ENCODE assay signal across 10 mouse cellular contexts in genomic region chr7:28601668-28602067, GRCm38 (mm10). TPM values are rescaled to one million over a fixed set of nuclear protein-coding genes. Genes with fewer than 3 reads are reported as not detected.
DNase-seq lines count a peak whose midpoint lies in the region; ATAC-seq and TF ChIP-seq lines count a peak whose summit lies in the region.
"Had no signal": no experiment of that assay in that cellular context is flagged by ENCODE, and none has a peak within 500 bp of the region (broad histone marks: within the 10 kb centered on the region; RNA-seq: fewer than 3 reads in every experiment).

No protein-coding gene starts in this region.

- intact Hi-C loops in left cerebral cortex, postnatal 14 days (cut with DNase I): loop anchor here (1.0 to 5.0 kb wide), 4 partner anchors 33 to 165 kb away; partner anchors contain the start of gene Gmfg

- no peak overlapping the region for H3K9ac ChIP-seq in kidney, embryonic 15.5 days
- no peak overlapping the region for H3K9ac ChIP-seq in ES-E14 (ENCODE audit: insufficient read depth, low read depth, low read length, poor library complexity, severe bottlenecking)
- H3K9ac ChIP-seq: embryonic facial prominence, embryonic 13.5 days; limb, embryonic 15.5 days had no signal

- in situ Hi-C loops in ES-E14 (cut with MboI; ENCODE audit: low sequenced_read_pairs in 2 of 2, unreplicated experiment in 2 of 2): loop anchor here (10.0 kb wide), 2 partner anchors 123 to 167 kb away; partner anchors contain the start of gene Gmfg (in 1 of the 2)

- H3K4me3 ChIP-seq in kidney, adult 2 months (ENCODE audit: insufficient read depth, low read depth, low read length): no peak overlapping the region
- H3K4me3 ChIP-seq in kidney, embryonic 15.5 days (replicated peaks): no peak overlapping the region
- no peak overlapping the region for H3K4me3 ChIP-seq in ES-E14 (ENCODE audit: insufficient read depth in 1 of 2, low read depth in 1 of 2, low read length in 2 of 2, poor library complexity in 1 of 2, severe bottlenecking in 1 of 2)
- H3K4me3 ChIP-seq: embryonic facial prominence, embryonic 13.5 days; limb, embryonic 15.5 days had no signal

- no peaks in the 10 kb centered on the region; the same call in 1 of the 2 replicates for H3K4me1 ChIP-seq in kidney, adult 2 months (ENCODE audit: control insufficient read depth, insufficient read depth, low read length)
- peaks cover 20% of the 10 kb centered on the region for H3K4me1 ChIP-seq in kidney, embryonic 15.5 days
- H3K4me1 ChIP-seq in ES-E14 (ENCODE audit: control insufficient read depth in 2 of 2, insufficient read depth in 2 of 2, low read length in 2 of 2, poor library complexity in 1 of 2): peaks cover 1 to 2% of the 10 kb centered on the region in 2 experiments; a peak in 2 of 4 replicates

- no peaks in the 10 kb centered on the region for H3K36me3 ChIP-seq in kidney, adult 2 months (ENCODE audit: control insufficient read depth, insufficient read depth, low read length)
- H3K36me3 ChIP-seq in kidney, embryonic 15.5 days: no peaks in the 10 kb centered on the region
- H3K36me3 ChIP-seq in ES-E14 (ENCODE audit: control insufficient read depth, insufficient read depth, low read length, poor library complexity, severe bottlenecking): no peaks in the 10 kb centered on the region
- H3K36me3 ChIP-seq: embryonic facial prominence, embryonic 13.5 days; limb, embryonic 15.5 days had no signal

- H3K9me3 ChIP-seq in kidney, embryonic 15.5 days (replicated peaks): no peaks in the 10 kb centered on the region
- H3K9me3 ChIP-seq in ES-E14 (ENCODE audit: control insufficient read depth, insufficient read depth, low read depth, low read length): no peaks in the 10 kb centered on the region
- H3K9me3 ChIP-seq: embryonic facial prominence, embryonic 13.5 days; limb, embryonic 15.5 days had no signal

- TF ChIP-seq CTCF in kidney, adult 2 months (conservative IDR thresholded peaks at IDR 0.05; ENCODE audit: insufficient read depth, insufficient read length, low read depth, low read length): peak; percentile 60

- WGBS in kidney, adult 2 months: 11% methylated on average over 7 of the region's 7 CpGs
- 12% methylated on average over 7 of the region's 7 CpGs for WGBS in kidney, embryonic 15.5 days

- H3K4me2 ChIP-seq in kidney, embryonic 15.5 days: no peak overlapping the region
- H3K4me2 ChIP-seq: embryonic facial prominence, embryonic 13.5 days; limb, embryonic 15.5 days had no signal

- peak; percentile 60 for DNase-seq in kidney, adult 2 months
- peak; percentile 58 for DNase-seq in ES-E14 (ENCODE audit: low read depth, low spot score)
- DNase-seq in cerebellum, adult 18-20 months: peak; percentile 72 to 77
- DNase-seq in gastrocnemius, adult 8-10 months (ENCODE audit: low spot score in 2 of 2): peak; percentile 7 to 27
- peak; percentile 77 to 83 for DNase-seq in left cerebral cortex, postnatal 14 days (ENCODE audit: low spot score in 2 of 2)
- DNase-seq in retina, embryonic 14.5 days (ENCODE audit: low spot score): peak; percentile 83

- no peak for TF ChIP-seq POLR2A in kidney, adult 2 months (IDR thresholded peaks at IDR 0.05; ENCODE audit: low read depth, low read length)

- ATAC-seq in kidney, embryonic 15.5 days (replicated peaks; ENCODE audit: low FRiP score): no peak
- no peak for ATAC-seq in megakaryocyte-erythroid progenitor cell, adult 5-6 weeks (replicated peaks; ENCODE audit: low FRiP score, low TSS enrichment, poor library complexity, severe bottlenecking)

- H3K27me3 ChIP-seq in kidney, adult 2 months (replicated peaks; ENCODE audit: control insufficient read depth, insufficient read depth, low read length): no peaks in the 10 kb centered on the region
- no peaks in the 10 kb centered on the region for H3K27me3 ChIP-seq in kidney, embryonic 15.5 days
- H3K27me3 ChIP-seq: embryonic facial prominence, embryonic 13.5 days; limb, embryonic 15.5 days had no signal

- no peak overlapping the region for H3K27ac ChIP-seq in kidney, adult 2 months (ENCODE audit: insufficient read depth, low read depth, low read length)
- no peak overlapping the region for H3K27ac ChIP-seq in kidney, embryonic 15.5 days
- no peak overlapping the region for H3K27ac ChIP-seq in ES-E14 (ENCODE audit: insufficient read depth, low read depth, low read length, poor library complexity, severe bottlenecking)
- H3K27ac ChIP-seq: embryonic facial prominence, embryonic 13.5 days; limb, embryonic 15.5 days had no signal

TF ChIP-seq in ES-E14, 5 proteins besides CTCF, POLR2A, EP300 and RAD21:
- peak; percentile 45; the same call in 1 of the 2 replicates for TF ChIP-seq ZC3H11A (IDR thresholded peaks at IDR 0.05; ENCODE audit: borderline replicate concordance, low read depth, low read length)
- TF ChIP-seq ZNF384 (IDR thresholded peaks at IDR 0.05; ENCODE audit: low read depth, low read length): no peak

RNA-seq across cellular contexts. Expression of gene Pak4, which starts 3.7 kb away (rescaled TPM):
- 36.9 and 41.8 TPM in 2 replicates for polyA plus RNA-seq in kidney, adult 2 months (2012; rRNA removed)
- 63.9 and 72.1 TPM in 2 replicates for polyA plus RNA-seq in kidney, embryonic 15.5 days (2015; fragmentation: Nextera tagmentation; extraction: Ambion mirVana)
- 31.9 and 32.2 TPM in 2 replicates for total RNA-seq in ES-E14 (2012; rRNA removed)
- total RNA-seq in gastrocnemius, adult 8-10 months (2022): 1 to 10 TPM; 1.8 to 3.7 (median 2.9) TPM
- 1 to 10 TPM; 8.7 to 10.0 TPM for total RNA-seq in left cerebral cortex, postnatal 14 days (2021)
- total RNA-seq in megakaryocyte-erythroid progenitor cell, adult 5-6 weeks (2014; fragmentation: Nextera tagmentation): 5.3 and 8.3 TPM in 2 replicates
- total RNA-seq in megakaryocyte-erythroid progenitor cell, adult 5-6 weeks (2017): 7.9 and 8.3 TPM in 2 replicates

RNA-seq across cellular contexts. Expression of gene Samd4b, which starts 3.7 kb away (rescaled TPM):
- 67.0 and 79.0 TPM in 2 replicates for polyA plus RNA-seq in kidney, adult 2 months (2012; rRNA removed)
- 28.8 and 33.6 TPM in 2 replicates for polyA plus RNA-seq in kidney, embryonic 15.5 days (2015; fragmentation: Nextera tagmentation; extraction: Ambion mirVana)
- total RNA-seq in ES-E14 (2012; rRNA removed): 26.9 and 30.3 TPM in 2 replicates
- total RNA-seq in gastrocnemius, adult 8-10 months (2022): 10 to 100 TPM in 2 of 4 experiments, 1 to 10 TPM in 2; 8.9 to 11.9 (median 10.1) TPM
- 10 to 100 TPM; 59.8 to 61.6 TPM for total RNA-seq in left cerebral cortex, postnatal 14 days (2021)
- total RNA-seq in megakaryocyte-erythroid progenitor cell, adult 5-6 weeks (2014; fragmentation: Nextera tagmentation): 20.3 and 26.2 TPM in 2 replicates
- 3.4 and 7.2 TPM in 2 replicates for total RNA-seq in megakaryocyte-erythroid progenitor cell, adult 5-6 weeks (2017)

RNA-seq across cellular contexts. Expression of gene Acp7, which starts 29.5 kb away (rescaled TPM):
- polyA plus RNA-seq in kidney, adult 2 months (2012; rRNA removed): not detected in 2 replicates
- not detected in 2 replicates for polyA plus RNA-seq in kidney, embryonic 15.5 days (2015; fragmentation: Nextera tagmentation; extraction: Ambion mirVana)
- total RNA-seq in ES-E14 (2012; rRNA removed): 1.6 and 2.5 TPM in 2 replicates
- not detected for total RNA-seq in gastrocnemius, adult 8-10 months (2022)
- total RNA-seq in left cerebral cortex, postnatal 14 days (2021): 1 to 10 TPM in 1 of 2 experiments, under 1 TPM in 1; 0.53 to 1.1 TPM
- not detected in 2 replicates for total RNA-seq in megakaryocyte-erythroid progenitor cell, adult 5-6 weeks (2014; fragmentation: Nextera tagmentation)
- total RNA-seq in megakaryocyte-erythroid progenitor cell, adult 5-6 weeks (2017): not detected in 2 replicates
- polyA plus RNA-seq: embryonic facial prominence, embryonic 13.5 days had no signal

RNA-seq across cellular contexts. Expression of gene Nccrp1, which starts 54.6 kb away (rescaled TPM):
- polyA plus RNA-seq in kidney, adult 2 months (2012; rRNA removed): 57.2 and 85.4 TPM in 2 replicates
- polyA plus RNA-seq in kidney, embryonic 15.5 days (2015; fragmentation: Nextera tagmentation; extraction: Ambion mirVana): 0.14 TPM in 1 of 2 replicates, not detected in the other
- 0.18 and 0.32 TPM in 2 replicates for total RNA-seq in ES-E14 (2012; rRNA removed)
- total RNA-seq in gastrocnemius, adult 8-10 months (2022): not detected
- under 1 TPM; 0.36 to 0.53 TPM for total RNA-seq in left cerebral cortex, postnatal 14 days (2021)
- 2.1 TPM in 1 of 2 replicates, not detected in the other for total RNA-seq in megakaryocyte-erythroid progenitor cell, adult 5-6 weeks (2014; fragmentation: Nextera tagmentation)
- not detected in 2 replicates for total RNA-seq in megakaryocyte-erythroid progenitor cell, adult 5-6 weeks (2017)

Comparison
In these comparisons a context has a peak if more than half of its experiments do, and no peak if none do; other contexts are left out.
1. DNase-seq: peak in every context shown above with its lines; median percentile 83 in retina, embryonic 14.5 days; 80 in left cerebral cortex, postnatal 14 days; 74 in cerebellum, adult 18-20 months; 60 in kidney, adult 2 months; 58 in ES-E14; 17 in gastrocnemius, adult 8-10 months.